Mouse (Mus musculus) testis, adult 10 weeks (tissue): ENCODE data around the gene Padi1. TPM values are rescaled to one million over a fixed set of nuclear protein-coding genes. Genes with fewer than 3 reads are reported as not detected.

Experiments used
- polyA plus RNA-seq: library from polyadenylated mRNA; stranded (reverse); fragments of 350-450 nt; fragmentation: Illumina TruSeq; extraction: RNeasy Lipid Tissue Mini Kit (QIAGEN cat#74804); gene quantifications from one replicate; pipeline ENCODE4 v1.2.3, GENCODE M21; 2014; ENCODE audit warnings: low read depth, low replicate concordance

Gene Padi1
- polyA plus RNA-seq = not detected

DNA sequence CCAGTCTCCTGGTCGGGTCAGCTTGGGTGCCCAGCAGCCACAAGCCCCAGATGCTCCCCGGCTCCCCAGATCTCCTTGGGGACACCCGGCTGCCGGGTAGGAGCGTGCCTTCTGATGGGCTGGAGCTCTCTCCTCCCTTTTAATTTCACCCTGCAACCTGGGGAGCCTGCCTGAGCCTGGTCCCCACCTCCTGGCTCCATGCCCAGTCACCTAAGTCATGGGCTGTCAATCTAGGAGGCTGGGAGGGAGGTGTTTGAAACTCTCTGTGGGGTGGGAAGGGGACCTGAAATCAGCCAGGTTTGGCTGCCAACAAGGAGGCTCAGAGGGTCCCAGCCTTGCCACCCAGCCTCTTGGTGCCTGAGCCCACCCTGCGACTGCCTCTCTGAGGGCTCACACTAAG, at the start of gene Padi1:
Gene Padi1 (minus strand): TSS at position 113 of the 400 bp plus-strand sequence.

DNA sequence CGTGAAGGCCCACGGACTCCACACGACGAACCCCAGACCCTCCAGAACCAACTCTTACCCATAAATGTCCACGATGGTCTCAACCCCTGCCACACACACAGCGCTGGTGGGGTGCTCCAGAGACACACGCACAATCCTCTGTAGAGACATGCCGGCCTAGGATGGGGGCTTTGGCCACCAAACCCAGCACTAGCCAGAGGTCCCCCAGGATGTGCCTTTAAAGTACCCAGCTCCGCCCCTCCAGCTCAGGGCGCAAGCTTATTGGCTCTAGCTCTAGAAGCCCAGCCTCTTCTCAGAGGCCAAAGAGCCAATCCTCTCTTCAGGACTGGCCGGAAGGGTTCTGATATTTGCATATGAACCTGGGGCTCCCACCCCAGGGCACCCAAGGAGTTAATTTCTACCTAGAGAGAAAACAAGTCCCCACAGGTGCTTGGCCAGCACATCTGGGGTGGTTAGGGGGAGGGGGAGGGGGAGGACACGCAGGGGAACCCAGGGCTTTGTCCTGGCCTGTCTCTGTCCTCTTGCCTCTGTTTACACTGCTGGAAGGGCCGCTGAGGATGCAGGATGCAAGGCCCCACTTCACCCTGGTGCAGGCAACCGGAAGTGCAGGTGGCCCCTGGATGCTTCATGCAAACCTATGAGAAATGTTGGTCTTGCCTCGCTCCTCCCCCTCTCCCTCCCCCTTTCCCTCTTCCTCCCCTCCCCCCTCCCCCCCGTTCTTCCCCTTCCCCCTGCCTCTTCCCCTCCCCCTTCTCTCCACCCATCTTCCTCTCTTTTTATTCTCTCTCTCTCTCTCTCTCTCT, 34.9 kb downstream of the Padi1 start, which contains the start of gene Padi3:
Gene Padi3 (minus strand): TSS at position 191 of the 803 bp plus-strand sequence.

DNA sequence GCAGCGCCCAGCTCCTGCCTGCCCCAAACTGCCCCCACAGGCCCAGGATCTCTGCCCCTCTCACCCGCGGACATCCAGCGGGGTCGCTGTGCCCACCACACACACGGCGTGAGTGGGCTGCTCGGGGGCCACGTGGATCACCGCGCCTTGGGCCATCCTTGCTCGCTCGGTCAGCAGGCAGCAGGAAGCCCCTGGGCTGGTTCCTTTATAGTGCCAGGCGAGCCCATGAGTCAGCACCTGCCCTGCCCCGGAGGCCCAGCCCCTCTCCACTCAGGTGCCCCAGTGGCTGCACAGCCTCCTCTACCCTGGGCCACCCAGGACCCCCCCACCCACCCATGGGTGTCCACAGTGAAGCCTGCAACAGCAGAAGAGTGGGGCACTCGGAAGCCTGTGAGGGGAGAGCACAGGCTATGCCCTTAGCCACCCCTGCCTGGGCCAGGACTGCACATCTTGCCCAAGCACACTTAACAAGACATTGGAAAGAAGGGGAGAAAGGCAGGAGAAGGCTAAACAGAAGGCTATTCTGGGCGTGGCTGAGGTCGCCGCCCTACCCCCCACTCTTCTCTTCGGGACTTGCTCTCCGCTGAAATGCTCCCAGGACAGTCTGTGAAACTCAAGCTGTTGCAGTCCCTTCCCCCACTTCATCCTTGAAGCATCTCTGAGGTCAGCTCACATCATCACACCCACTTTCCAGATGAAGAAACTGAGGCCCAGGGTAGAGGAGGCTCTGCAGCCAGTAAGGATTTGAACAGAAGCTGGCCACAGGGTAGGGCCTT, 71.4 kb downstream of the Padi1 start, which contains the start of gene Padi4:
Gene Padi4 (minus strand): TSS at position 212 of the 776 bp plus-strand sequence.

Other genes starting within 250 kb of the Padi1 start
- gene Arhgef10l, start 179.8 kb downstream of the Padi1 start, polyA plus RNA-seq = 1.1 TPM
- 3.9 TPM for gene Rcc2, start 145.2 kb downstream of the Padi1 start, polyA plus RNA-seq
- 1.9 TPM for gene Padi6, start 103.1 kb downstream of the Padi1 start, polyA plus RNA-seq
- not detected for gene Padi4, start 71.5 kb downstream of the Padi1 start, polyA plus RNA-seq
- gene Padi3, start 35.1 kb downstream of the Padi1 start, polyA plus RNA-seq = 0.45 TPM
- gene Padi2, start 60.6 kb upstream of the Padi1 start, polyA plus RNA-seq = 0.69 TPM
- gene Sdhb, start 115.4 kb upstream of the Padi1 start, polyA plus RNA-seq = 41.8 TPM
- 2.1 TPM for gene Atp13a2, start 141.1 kb upstream of the Padi1 start, polyA plus RNA-seq
- not detected for gene Mfap2, start 164.6 kb upstream of the Padi1 start, polyA plus RNA-seq
- 1.5 TPM for gene Crocc, start 214.8 kb upstream of the Padi1 start, polyA plus RNA-seq
- 3.5 TPM for gene Necap2, start 232.6 kb upstream of the Padi1 start, polyA plus RNA-seq
- gene Spata21, start 242.6 kb upstream of the Padi1 start, polyA plus RNA-seq = 144 TPM